Mouse (Mus musculus): ENCODE data around the gene Chsy1.

- TF ChIP-seq CTCF (IDR thresholded peaks at IDR 0.05; ENCODE audit: low read depth, low read length) (no peak), POLR2A (IDR thresholded peaks at IDR 0.05; ENCODE audit: borderline replicate concordance, low read depth, low read length) (no peak)
These were observed 48.1 kb downstream of the Chsy1 start for GRCm38 (mm10) chr7:66157413-66157812.

All from bone marrow macrophage, adult 2 months (primary cell).